Mouse (Mus musculus) liver, embryonic 15.5 days (tissue): ENCODE data around the gene Sugct. TPM values are rescaled to one million over a fixed set of nuclear protein-coding genes. Genes with fewer than 3 reads are reported as not detected.
A peak's percentile ranks its signal among the peaks of the same experiment; 100 is the strongest.

Experiments
- ATAC-seq: fragments of 200-750 bp; cut with Nextera tagmentation; 2 replicates; pipeline ENCODE4 v1.8.0; 2017; ENCODE audit warnings: moderate number of reproducible peaks, mild to moderate bottlenecking, moderate library complexity; ENCODE audit not compliant: insufficient read depth
- H3K27ac ChIP-seq: fragments of 300-500 bp; sonication (generic); replicated peaks from 2 replicates; pipeline ENCODE4 v1.5.1; 2015; ENCODE audit warnings: mild to moderate bottlenecking, inconsistent platforms
- H3K27me3 ChIP-seq: fragments of 300-500 bp; sonication (generic); 2 replicates; pipeline ENCODE4 v1.6.1; 2015; ENCODE audit warnings: mild to moderate bottlenecking, inconsistent platforms
- H3K36me3 ChIP-seq: fragments of 300-500 bp; sonication (generic); replicated peaks from 2 replicates; pipeline ENCODE4 v1.6.1; 2015; ENCODE audit warnings: moderate library complexity, mild to moderate bottlenecking, inconsistent platforms
- H3K4me1 ChIP-seq: fragments of 300-500 bp; sonication (generic); replicated peaks from 2 replicates; pipeline ENCODE4 v1.6.1; 2015; ENCODE audit warnings: inconsistent platforms
- H3K4me2 ChIP-seq: fragments of 300-500 bp; sonication (generic); 2 replicates; pipeline ENCODE4 v1.6.1; 2015; ENCODE audit warnings: moderate library complexity, mild to moderate bottlenecking, inconsistent platforms
- H3K4me3 ChIP-seq: fragments of 300-500 bp; sonication (generic); replicated peaks from 2 replicates; pipeline ENCODE4 v1.5.1; 2015; ENCODE audit warnings: mild to moderate bottlenecking, inconsistent platforms
- H3K9ac ChIP-seq: fragments of 300-500 bp; sonication (generic); 2 replicates; pipeline ENCODE4 v1.6.1; 2015; ENCODE audit warnings: moderate library complexity, mild to moderate bottlenecking, inconsistent platforms
- H3K9me3 ChIP-seq: fragments of 300-500 bp; sonication (generic); replicated peaks from 2 replicates; pipeline ENCODE4 v1.6.1; 2016; ENCODE audit warnings: inconsistent platforms
- WGBS: fragments of 180-500 bp; shearing (Covaris S2); methylation state at CpG from one replicate; pipeline ENCODE4 v1.1.7; 2015; ENCODE audit warnings: mixed read lengths; ENCODE audit not compliant: insufficient replicate concordance; 5-methylcytosine and 5-hydroxymethylcytosine counted together
- polyA plus RNA-seq: library from polyadenylated mRNA; unstranded; fragments of >200 nt; fragmentation: Nextera tagmentation; extraction: Ambion mirVana; gene quantifications from 2 replicates; pipeline ENCODE4 v1.2.1, GENCODE M21; 2015

The Sugct gene
- polyA plus RNA-seq, 1 experiment from 2014 or later = 4.7 TPM

DNA sequence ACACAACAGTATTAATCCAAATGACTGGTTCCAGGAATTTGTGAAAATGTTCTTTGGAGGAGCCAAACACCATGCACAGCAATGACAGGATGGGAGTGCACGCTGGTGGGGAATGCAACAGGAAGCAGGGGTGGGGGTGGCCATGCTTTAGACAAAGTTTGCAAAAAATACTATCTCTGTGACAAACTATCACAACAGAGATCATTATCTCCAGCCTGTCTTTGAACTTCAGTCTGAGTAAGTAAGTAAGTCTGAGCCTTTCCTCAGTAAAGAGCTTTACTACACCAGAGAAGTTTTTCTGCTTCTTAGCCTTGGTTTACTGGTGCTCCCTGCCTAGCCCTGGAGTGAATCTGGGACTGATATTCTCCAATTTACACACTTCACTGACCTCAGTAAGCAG is 664.6 kb downstream of the Sugct start:
- Histone ChIP-seq H3K4me1 (peaks cover 37% of the 10 kb centered on the region), H3K36me3 (no peaks in the 10 kb centered on the region), H3K27ac (no peak overlapping the region), H3K9me3 (no peaks in the 10 kb centered on the region), H3K4me2 (no peak overlapping the region), H3K9ac (no peak overlapping the region), H3K4me3 (no peak overlapping the region), H3K27me3 (no peaks in the 10 kb centered on the region)
- WGBS = 27% methylated on average over 1 of the region's 1 CpGs
- ATAC-seq = no peak

DNA sequence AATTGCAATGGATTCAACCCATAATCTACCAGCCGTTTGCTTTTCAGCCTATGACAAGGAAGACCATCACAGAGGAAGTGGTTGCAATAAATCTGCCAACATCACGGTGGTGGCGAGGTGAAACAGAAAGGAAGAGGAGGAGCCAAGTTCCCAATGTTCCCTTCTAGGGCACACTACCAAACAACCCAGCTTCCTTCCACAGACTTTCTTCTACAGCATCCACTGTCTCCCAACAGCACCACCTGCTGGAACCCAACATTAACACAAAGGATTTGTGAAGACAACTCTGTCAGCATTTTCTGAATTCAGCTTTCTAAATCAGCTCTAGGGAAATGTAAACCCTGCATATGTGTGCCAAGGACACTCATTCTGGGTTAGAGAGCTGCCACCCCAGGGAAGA is 666.8 kb downstream of the Sugct start:
- Histone ChIP-seq H3K27me3 (no peaks in the 10 kb centered on the region), H3K9me3 (no peaks in the 10 kb centered on the region), H3K4me1 (peaks cover 42% of the 10 kb centered on the region), H3K4me2 (peak overlapping the region; percentile 63), H3K9ac (no peak overlapping the region), H3K27ac (peak overlapping the region; percentile 95), H3K4me3 (no peak overlapping the region), H3K36me3 (no peaks in the 10 kb centered on the region)
- ATAC-seq = peak; percentile 65
- 12% methylated on average over 3 of the region's 3 CpGs for WGBS

DNA sequence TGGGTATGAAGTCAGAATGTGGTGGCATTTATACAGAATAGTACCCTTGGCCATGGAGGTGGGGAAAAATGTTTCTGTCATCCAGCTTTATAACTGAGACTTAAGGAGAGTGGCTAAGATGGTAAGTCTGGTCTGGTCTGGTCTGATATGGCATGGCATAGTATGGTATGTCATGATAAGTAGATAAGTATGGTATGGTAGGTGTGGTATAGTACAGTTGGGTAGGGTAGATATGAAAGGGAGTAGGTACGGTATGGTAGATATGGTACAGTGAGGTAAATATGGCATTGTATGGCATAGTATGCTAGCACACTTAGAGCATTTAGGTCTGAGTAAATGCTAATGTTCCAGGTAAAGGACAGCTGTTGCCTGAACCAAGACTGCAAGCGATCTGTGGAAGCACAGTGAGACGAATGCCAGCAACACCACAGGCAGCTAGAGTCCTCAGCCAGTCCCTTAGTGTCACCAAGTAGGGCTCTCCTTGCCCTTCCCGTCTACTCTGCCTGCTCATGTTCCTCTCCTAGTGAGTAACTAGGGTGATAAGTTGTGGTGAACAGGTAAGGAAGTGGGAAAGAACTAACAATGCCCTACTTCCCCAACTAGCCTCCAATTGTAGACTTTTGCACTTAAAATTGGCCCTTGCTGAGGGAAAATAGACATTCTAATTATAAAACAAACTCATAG is 667.4 kb downstream of the Sugct start:
- Histone ChIP-seq H3K9ac (0 out of 2 replicates have a peak overlapping the region, but pooled peaks have one; percentile 7), H3K27ac (peak overlapping the region; percentile 95), H3K27me3 (no peaks in the 10 kb centered on the region), H3K4me3 (no peak overlapping the region), H3K4me1 (peaks cover 42% of the 10 kb centered on the region), H3K4me2 (peak overlapping the region; percentile 63), H3K9me3 (no peaks in the 10 kb centered on the region), H3K36me3 (no peaks in the 10 kb centered on the region)
- 20% methylated on average over 4 of the region's 4 CpGs for WGBS
- ATAC-seq = peak; percentile 99

DNA sequence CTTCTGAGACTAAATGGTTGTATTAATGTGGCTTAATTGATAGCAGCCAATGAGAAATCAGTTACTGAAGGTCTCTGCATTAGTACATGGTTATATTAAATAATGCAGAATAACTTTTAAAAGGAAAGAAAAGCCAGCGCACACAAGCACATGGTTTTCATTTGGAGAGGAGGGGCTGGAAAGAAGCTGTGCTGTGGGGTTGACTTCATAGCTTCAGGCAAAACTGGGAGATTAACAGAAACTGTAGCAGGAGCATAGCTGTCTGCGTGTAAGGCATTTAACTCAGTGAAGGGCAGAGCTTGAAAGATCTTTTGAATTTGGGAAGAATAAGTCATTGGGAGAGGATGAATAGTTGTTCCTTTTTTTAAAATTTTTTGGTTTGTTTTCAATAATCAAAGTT is 668.4 kb downstream of the Sugct start:
- no peaks in the 10 kb centered on the region for H3K36me3 ChIP-seq
- H3K9me3 ChIP-seq = no peaks in the 10 kb centered on the region
- no peak overlapping the region for H3K4me2 ChIP-seq
- H3K4me1 ChIP-seq = peaks cover 38% of the 10 kb centered on the region
- H3K27me3 ChIP-seq = no peaks in the 10 kb centered on the region
- 53% methylated on average over 2 of the region's 2 CpGs for WGBS
- H3K4me3 ChIP-seq = no peak overlapping the region
- no peak for ATAC-seq
- no peak overlapping the region for H3K9ac ChIP-seq
- peak overlapping the region; percentile 95 for H3K27ac ChIP-seq

DNA sequence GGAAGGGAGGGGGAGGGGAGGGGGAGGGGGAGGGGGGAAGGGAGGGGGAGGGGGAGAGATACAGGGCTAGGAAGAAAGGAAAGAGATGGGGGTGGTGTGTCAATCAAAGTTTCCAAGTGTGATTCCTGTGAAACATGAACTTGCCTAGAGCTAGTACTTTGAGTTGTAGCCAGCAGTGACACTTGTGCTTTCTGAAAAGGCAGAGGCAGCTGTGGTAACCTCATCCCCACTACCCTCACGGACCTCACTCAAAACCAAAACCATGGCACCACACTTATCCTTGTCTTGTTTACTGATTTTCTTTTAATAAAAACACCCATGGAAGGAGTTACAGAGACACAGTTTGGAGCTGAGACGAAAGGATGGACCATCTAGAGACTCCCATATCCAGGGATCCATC is 698.9 kb downstream of the Sugct start:
- Histone ChIP-seq H3K27ac (no peak overlapping the region), H3K9me3 (no peaks in the 10 kb centered on the region), H3K4me1 (no peaks in the 10 kb centered on the region; the same call in 1 of the 2 replicates), H3K9ac (no peak overlapping the region), H3K36me3 (no peaks in the 10 kb centered on the region), H3K27me3 (no peaks in the 10 kb centered on the region), H3K4me2 (no peak overlapping the region), H3K4me3 (no peak overlapping the region)
- no peak for ATAC-seq
- WGBS = 56% methylated on average over 2 of the region's 2 CpGs

- H3K27me3 ChIP-seq = no peaks in the 10 kb centered on the region
- H3K9me3 ChIP-seq = no peaks in the 10 kb centered on the region
- H3K4me3 ChIP-seq = no peak overlapping the region
- 49% methylated on average over 3 of the region's 3 CpGs for WGBS
- H3K9ac ChIP-seq = no peak overlapping the region
- no peaks in the 10 kb centered on the region; the same call in 1 of the 2 replicates for H3K4me1 ChIP-seq
- H3K27ac ChIP-seq = no peak overlapping the region
- no peak overlapping the region for H3K4me2 ChIP-seq
- ATAC-seq = no peak
- no peaks in the 10 kb centered on the region for H3K36me3 ChIP-seq
These were observed 700.0 kb downstream of the Sugct start for GRCm38 (mm10) chr13:16995321-16995720.

- 63% methylated on average over 6 of the region's 6 CpGs for WGBS
- Histone ChIP-seq H3K9ac (no peak overlapping the region), H3K4me2 (no peak overlapping the region), H3K4me1 (no peaks in the 10 kb centered on the region; the same call in 1 of the 2 replicates), H3K9me3 (no peaks in the 10 kb centered on the region), H3K27ac (no peak overlapping the region), H3K4me3 (no peak overlapping the region), H3K36me3 (no peaks in the 10 kb centered on the region), H3K27me3 (no peaks in the 10 kb centered on the region)
- ATAC-seq = no peak
These were observed 717.6 kb downstream of the Sugct start for GRCm38 (mm10) chr13:16977743-16978142.

DNA sequence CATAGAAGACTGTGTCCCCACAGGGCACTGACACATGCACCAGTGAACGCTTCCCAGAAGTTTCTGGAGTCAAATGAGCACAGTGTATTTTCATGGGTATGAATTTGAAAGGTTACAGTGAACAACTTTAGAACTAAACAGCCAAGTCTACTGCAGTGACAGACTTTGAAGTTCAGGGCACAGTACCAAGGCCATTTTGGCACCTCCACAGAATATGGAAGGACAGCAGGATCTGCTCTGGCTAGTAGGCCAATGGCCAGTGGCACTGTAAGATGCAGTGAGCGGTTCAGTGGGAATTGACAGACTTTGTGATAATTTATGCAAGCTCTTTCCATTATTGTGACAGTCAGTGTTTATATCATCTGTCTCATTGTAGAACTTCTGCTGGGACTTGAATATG is 724.1 kb downstream of the Sugct start:
- 63% methylated on average over 2 of the region's 2 CpGs for WGBS
- Histone ChIP-seq H3K27ac (no peak overlapping the region), H3K4me2 (no peak overlapping the region), H3K4me3 (no peak overlapping the region), H3K27me3 (peaks cover 3% of the 10 kb centered on the region; the same call in 1 of the 2 replicates), H3K4me1 (no peaks in the 10 kb centered on the region), H3K9ac (no peak overlapping the region), H3K36me3 (no peaks in the 10 kb centered on the region), H3K9me3 (no peaks in the 10 kb centered on the region)
- no peak for ATAC-seq

DNA sequence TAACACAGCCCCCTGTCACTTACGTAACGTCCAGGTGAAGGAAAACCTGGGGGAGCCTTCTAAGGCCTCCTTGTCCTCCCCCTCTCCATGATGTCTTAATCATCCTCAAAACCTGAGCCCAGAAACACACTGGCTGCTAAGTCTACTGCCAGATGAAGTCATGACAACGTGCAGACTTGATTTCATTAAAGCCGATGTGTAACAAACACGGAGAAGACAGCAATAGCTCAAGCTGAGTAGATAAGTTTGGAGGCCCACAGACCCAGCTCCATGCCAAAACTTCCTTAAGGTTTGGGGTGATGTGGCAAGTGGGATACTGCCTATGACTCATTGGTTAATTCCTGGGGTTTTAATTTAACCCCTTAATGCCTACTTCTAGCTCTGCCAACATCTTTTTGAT is 726.4 kb downstream of the Sugct start:
- H3K9me3 ChIP-seq = no peaks in the 10 kb centered on the region
- no peak overlapping the region for H3K4me3 ChIP-seq
- H3K4me2 ChIP-seq = no peak overlapping the region
- no peak overlapping the region for H3K9ac ChIP-seq
- H3K27me3 ChIP-seq = peaks cover 3% of the 10 kb centered on the region; the same call in 1 of the 2 replicates
- H3K27ac ChIP-seq = no peak overlapping the region
- ATAC-seq = no peak
- no peaks in the 10 kb centered on the region for H3K4me1 ChIP-seq
- 74% methylated on average over 5 of the region's 5 CpGs for WGBS
- H3K36me3 ChIP-seq = no peaks in the 10 kb centered on the region

GRCm38 (mm10) chr13:16964823-16965475 is 730.4 kb downstream of the Sugct start:
- H3K27me3 ChIP-seq = peaks cover 3% of the 10 kb centered on the region; the same call in 1 of the 2 replicates
- H3K4me2 ChIP-seq = no peak overlapping the region
- no peak overlapping the region for H3K9ac ChIP-seq
- no peaks in the 10 kb centered on the region for H3K4me1 ChIP-seq
- no peaks in the 10 kb centered on the region for H3K9me3 ChIP-seq
- no peak for ATAC-seq
- no peak overlapping the region for H3K4me3 ChIP-seq
- WGBS = 70% methylated on average over 4 of the region's 4 CpGs
- no peak overlapping the region for H3K27ac ChIP-seq
- no peaks in the 10 kb centered on the region for H3K36me3 ChIP-seq

DNA sequence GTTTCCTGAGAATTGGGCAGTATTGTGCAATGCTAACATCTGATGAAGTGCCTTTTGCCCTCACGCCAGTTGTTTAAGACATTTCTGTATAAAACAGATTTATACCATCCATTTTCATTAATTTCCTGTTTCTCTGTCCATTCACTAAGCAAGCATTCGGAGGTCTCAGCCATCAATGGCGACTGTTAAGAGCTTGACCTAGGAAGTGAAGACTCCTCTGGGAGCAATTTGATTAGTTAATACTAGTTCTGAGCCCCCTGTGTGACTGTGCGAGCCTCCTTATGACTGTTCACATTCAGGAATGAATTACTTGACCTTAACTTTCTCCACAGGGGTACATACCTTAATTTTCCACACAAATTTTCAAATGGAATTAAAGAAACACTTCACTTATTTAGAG is 743.3 kb downstream of the Sugct start:
- 58% methylated on average over 4 of the region's 4 CpGs for WGBS
- Histone ChIP-seq H3K27ac (no peak overlapping the region), H3K4me2 (no peak overlapping the region), H3K4me3 (no peak overlapping the region), H3K9me3 (no peaks in the 10 kb centered on the region), H3K27me3 (no peaks in the 10 kb centered on the region), H3K9ac (no peak overlapping the region), H3K4me1 (no peaks in the 10 kb centered on the region), H3K36me3 (no peaks in the 10 kb centered on the region)
- ATAC-seq = no peak
